Comparison of ENCODE assay signal across 17 mouse cellular contexts in the genomic region with DNA sequence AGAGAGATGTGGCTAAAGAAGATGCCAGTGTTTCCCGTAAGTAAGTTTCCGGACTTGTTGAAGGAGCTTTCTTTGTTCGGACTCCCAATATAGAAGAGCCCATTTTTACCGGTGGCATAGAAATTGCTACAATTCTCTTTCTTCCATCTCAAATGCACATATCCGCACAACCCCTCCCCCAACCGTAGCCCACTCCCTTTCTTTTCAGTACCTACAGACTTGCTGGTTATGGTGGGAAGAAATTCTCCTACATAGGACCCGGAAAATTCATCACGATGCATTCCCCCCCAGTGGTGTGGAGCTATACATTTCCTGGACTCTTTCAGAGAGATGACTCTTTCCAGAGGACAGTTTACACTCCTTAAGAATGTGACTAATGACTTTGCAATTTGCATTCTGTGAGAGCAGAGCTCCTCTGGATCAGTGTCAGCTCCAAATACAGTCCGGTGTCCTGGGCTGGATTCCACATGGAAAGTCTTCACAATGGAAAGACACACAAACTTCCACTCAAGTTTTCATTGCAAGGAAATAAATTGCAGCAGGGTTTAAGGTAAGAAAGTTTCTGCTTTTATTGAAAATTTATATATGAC. TPM values are rescaled to one million over a fixed set of nuclear protein-coding genes. Genes with fewer than 3 reads are reported as not detected.
DNase-seq lines count a peak whose midpoint lies in the region; ATAC-seq and TF ChIP-seq lines count a peak whose summit lies in the region.
"Had no signal": no experiment of that assay in that cellular context is flagged by ENCODE, and none has a peak within 500 bp of the region (broad histone marks: within the 10 kb centered on the region; RNA-seq: fewer than 3 reads in every experiment).

No protein-coding gene starts in this region.

- no peak overlapping the region for H3K4me3 ChIP-seq in heart, embryonic 11.5 days (ENCODE audit: low read depth, low read length)
- H3K4me3 ChIP-seq in embryonic facial prominence, embryonic 13.5 days = peak overlapping the region; percentile 7; the same call in 1 of the 2 replicates
- H3K4me3 ChIP-seq: stomach, embryonic 15.5 days had no signal

- POLR2A ChIA-PET in Patski (lab: Charles Lee) = interaction anchor here (0.6 kb wide), 1 partner anchor 124 kb away, joined by 3 read pairs; no protein-coding TSS in a partner anchor

- peaks cover 60% of the 10 kb centered on the region for H3K27me3 ChIP-seq in heart, embryonic 11.5 days (ENCODE audit: control insufficient read depth, insufficient read depth, low read length)
- H3K27me3 ChIP-seq in Patski = no peaks in the 10 kb centered on the region
- peaks cover 88% of the 10 kb centered on the region for H3K27me3 ChIP-seq in embryonic facial prominence, embryonic 13.5 days

- TF ChIP-seq CTCF in Patski (IDR thresholded peaks at IDR 0.05) = no peak

- H3K4me2 ChIP-seq in heart, embryonic 11.5 days = no peak overlapping the region
- peak overlapping the region; percentile 11 for H3K4me2 ChIP-seq in embryonic facial prominence, embryonic 13.5 days
- H3K4me2 ChIP-seq: stomach, embryonic 15.5 days had no signal

- in situ Hi-C loops in Patski (cut with MboI; ENCODE audit: low pct_unique_long_range_greater_than_20kb) = no loop called here

- H3K4me1 ChIP-seq in heart, embryonic 11.5 days (ENCODE audit: control insufficient read depth, insufficient read depth, low read length) = peaks cover 25% of the 10 kb centered on the region
- peaks cover 54% of the 10 kb centered on the region for H3K4me1 ChIP-seq in embryonic facial prominence, embryonic 13.5 days

- H3K36me3 ChIP-seq in heart, embryonic 11.5 days (ENCODE audit: control insufficient read depth, insufficient read depth, low read length) = no peaks in the 10 kb centered on the region
- H3K36me3 ChIP-seq in embryonic facial prominence, embryonic 13.5 days = no peaks in the 10 kb centered on the region
- H3K36me3 ChIP-seq: stomach, embryonic 15.5 days had no signal

- H3K9me3 ChIP-seq in heart, embryonic 11.5 days (replicated peaks; ENCODE audit: control insufficient read depth, low read length) = no peaks in the 10 kb centered on the region
- H3K9me3 ChIP-seq in embryonic facial prominence, embryonic 13.5 days = no peaks in the 10 kb centered on the region
- H3K9me3 ChIP-seq: limb, embryonic 15.5 days; stomach, embryonic 15.5 days had no signal

- H3K27ac ChIP-seq in heart, embryonic 11.5 days (ENCODE audit: low read depth, low read length) = no peak overlapping the region
- H3K27ac ChIP-seq in embryonic facial prominence, embryonic 13.5 days = 0 out of 2 replicates have a peak overlapping the region, but pooled peaks have one; percentile 7
- H3K27ac ChIP-seq: hindbrain, embryonic 14.5 days; limb, embryonic 15.5 days; stomach, embryonic 15.5 days had no signal

- WGBS in heart, embryonic 11.5 days (ENCODE audit: insufficient replicate concordance) = 15% methylated on average over 9 of the region's 9 CpGs
- 13% methylated on average over 9 of the region's 9 CpGs for WGBS in embryonic facial prominence, embryonic 13.5 days

- CTCF ChIA-PET in Patski (lab: Charles Lee) = no interaction called here

- peak; percentile 60 for DNase-seq in heart, adult 11 months
- DNase-seq in Patski (ENCODE audit: low read depth, low spot score) = peak; percentile 20
- DNase-seq in forelimb bud, embryonic 11.5 days (ENCODE audit: low read depth, low spot score) = peak; percentile 18
- no peak for DNase-seq in heart, adult 8-10 months (ENCODE audit: low spot score)
- DNase-seq in left cerebral cortex, postnatal 4 days = no peak
- DNase-seq in gastrocnemius, adult 8-10 months (ENCODE audit: low spot score in 2 of 2) = no peak
- DNase-seq: kidney, adult 2 months; thymus, postnatal 25 days had no signal

- no peak overlapping the region for H3K9ac ChIP-seq in heart, embryonic 11.5 days (ENCODE audit: low read depth, low read length)
- H3K9ac ChIP-seq in embryonic facial prominence, embryonic 13.5 days = no peak overlapping the region
- H3K9ac ChIP-seq: hindbrain, embryonic 14.5 days; limb, embryonic 15.5 days; stomach, embryonic 15.5 days had no signal

- intact Hi-C loops in left cerebral cortex, postnatal 4 days (cut with DNase I) = no loop called here

- ATAC-seq in heart, embryonic 11.5 days (replicated peaks; ENCODE audit: insufficient number of reproducible peaks, low FRiP score, low TSS enrichment) = no peak
- peak; percentile 41 for ATAC-seq in Patski
- no peak for ATAC-seq in embryonic facial prominence, embryonic 13.5 days (ENCODE audit: insufficient number of reproducible peaks, insufficient read depth, low FRiP score, low TSS enrichment, low read depth)

RNA-seq across cellular contexts. Expression of a gene that starts 2.7 kb away (rescaled TPM):
- polyA plus RNA-seq in heart, embryonic 11.5 days (2014; fragmentation: Nextera tagmentation; extraction: Ambion mirVana) = 0.17 and 0.40 TPM in 2 replicates
- 3.4 TPM for polyA plus RNA-seq in Patski (2021)
- polyA plus RNA-seq in embryonic facial prominence, embryonic 13.5 days (2015; fragmentation: Nextera tagmentation; extraction: Ambion mirVana) = 9.5 and 10.0 TPM in 2 replicates
- not detected for total RNA-seq in heart, adult 8-10 months (2022)
- total RNA-seq in left cerebral cortex, postnatal 4 days (2021) = 10 to 100 TPM; 10.4 to 12.0 TPM
- total RNA-seq in gastrocnemius, adult 8-10 months (2022) = not detected
- total RNA-seq: adrenal gland, postnatal 14 days; megakaryocyte progenitor cell, adult 5-6 weeks had no signal
- polyA plus RNA-seq: kidney, adult 2 months; large intestine, adult 2 months; small intestine, adult 2 months had no signal

Comparison
In these comparisons a context has a peak if more than half of its experiments do, and no peak if none do; other contexts are left out.
1. DNase-seq: peak in heart, adult 11 months (single experiment), Patski (single experiment) and forelimb bud, embryonic 11.5 days (single experiment); none in heart, adult 8-10 months (single experiment), left cerebral cortex, postnatal 4 days (single experiment) and gastrocnemius, adult 8-10 months (0 of 2).
2. RNA of a gene that starts 2.7 kb away (total RNA-seq): 10.4 to 12.0 TPM in left cerebral cortex, postnatal 4 days; not detected in heart, adult 8-10 months and not detected in gastrocnemius, adult 8-10 months; every median in the first group is over 10 times any median in the second.